Mouse (Mus musculus): Measurements from ENCODE around the gene Ptch1.

Ptch1 gene

GRCm38 (mm10) chr13:63573256-63573835 lies at the start of gene Ptch1:
Ptch1 (minus strand) TSS chr13:63573598.
- in situ Hi-C loops (cut with MboI; ENCODE audit: low pct_unique_long_range_greater_than_20kb in 1 of 2, low sequenced_read_pairs in 2 of 2, unreplicated experiment in 1 of 2): no loop called here

- in situ Hi-C loops (cut with MboI; ENCODE audit: low pct_unique_long_range_greater_than_20kb in 1 of 2, low sequenced_read_pairs in 2 of 2, unreplicated experiment in 1 of 2): no loop called here
Measured at GRCm38 (mm10) chr13:63621301-63621700, 47.9 kb upstream of the Ptch1 start.

DNA sequence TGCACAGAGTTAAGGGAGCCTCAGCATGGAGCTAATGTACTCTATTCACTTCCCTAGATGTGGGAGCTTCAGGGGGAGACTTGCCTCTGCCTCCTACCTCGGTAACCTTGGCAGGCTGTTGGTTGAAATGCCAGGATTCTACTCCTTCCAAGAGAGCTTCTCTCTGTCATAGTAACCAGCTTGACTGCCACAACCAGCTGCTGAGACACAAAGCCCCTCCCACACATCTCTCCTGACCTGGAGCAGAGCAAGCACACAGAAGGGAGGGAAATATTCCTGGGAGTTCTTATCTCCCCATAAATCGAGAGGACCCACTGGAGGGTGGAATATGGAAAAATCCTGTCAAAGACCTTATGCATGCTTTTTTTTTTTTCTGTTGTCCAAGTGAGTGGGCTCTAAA lies 39.8 kb upstream of the Ptch1 start:
- in situ Hi-C loops (cut with MboI; ENCODE audit: low pct_unique_long_range_greater_than_20kb in 1 of 2, low sequenced_read_pairs in 2 of 2, unreplicated experiment in 1 of 2): no loop called here

DNA sequence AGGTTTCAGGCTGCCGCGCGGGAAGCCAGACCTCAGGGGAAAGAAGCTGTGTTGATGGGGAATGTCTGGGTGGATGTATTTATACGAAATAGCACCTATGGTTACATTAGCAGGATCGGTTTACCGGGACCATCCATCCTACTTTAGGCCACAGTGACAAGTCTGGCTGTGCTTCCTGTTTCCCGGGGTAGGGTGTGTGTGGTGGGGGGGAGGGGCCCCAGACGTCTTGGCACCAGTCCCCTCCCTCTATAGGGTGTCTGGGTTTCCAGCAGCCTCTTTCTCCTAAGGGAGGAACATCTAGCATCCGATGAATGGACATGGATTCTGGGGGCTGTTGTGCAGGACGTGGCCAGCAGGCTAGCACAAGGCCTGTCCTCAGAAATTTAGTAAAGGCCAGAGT lies 36.3 kb upstream of the Ptch1 start:
- in situ Hi-C loops (cut with MboI; ENCODE audit: low pct_unique_long_range_greater_than_20kb in 1 of 2, low sequenced_read_pairs in 2 of 2, unreplicated experiment in 1 of 2): no loop called here

- in situ Hi-C loops (cut with MboI; ENCODE audit: low pct_unique_long_range_greater_than_20kb in 1 of 2, low sequenced_read_pairs in 2 of 2, unreplicated experiment in 1 of 2): no loop called here
Measured at GRCm38 (mm10) chr13:63597593-63597992, 24.2 kb upstream of the Ptch1 start.

- in situ Hi-C loops (cut with MboI; ENCODE audit: low pct_unique_long_range_greater_than_20kb in 1 of 2, low sequenced_read_pairs in 2 of 2, unreplicated experiment in 1 of 2): no loop called here
Measured at GRCm38 (mm10) chr13:63595869-63596268, 22.5 kb upstream of the Ptch1 start.

DNA sequence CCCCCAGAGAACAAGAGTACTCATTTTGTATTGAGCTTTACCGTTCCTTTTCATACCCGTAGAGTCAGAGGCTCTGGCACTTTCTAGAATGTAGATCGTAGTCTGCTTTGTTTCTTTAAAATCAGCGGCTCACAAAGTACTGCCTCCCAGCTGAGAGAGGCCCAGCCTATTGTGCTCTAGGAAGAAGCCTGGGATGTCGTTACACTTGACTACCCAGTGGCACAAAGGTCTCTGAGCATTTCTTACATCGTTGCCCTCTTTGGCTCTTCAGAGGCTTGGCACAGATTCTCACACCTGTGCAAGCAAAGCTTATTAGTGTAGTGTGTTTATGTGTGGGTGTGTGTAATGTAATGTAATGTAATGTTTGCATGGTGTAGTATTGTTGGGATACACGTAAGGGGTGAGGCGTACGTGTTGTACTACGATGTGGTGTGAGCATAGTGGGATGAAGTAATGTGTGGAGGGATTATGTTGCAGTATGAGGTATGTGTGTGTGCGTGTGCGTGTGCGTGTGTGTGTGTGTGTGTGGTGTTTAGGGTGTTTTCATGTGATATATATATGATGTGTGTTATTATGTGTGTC lies 20.2 kb upstream of the Ptch1 start:
- in situ Hi-C loops (cut with MboI; ENCODE audit: low pct_unique_long_range_greater_than_20kb in 1 of 2, low sequenced_read_pairs in 2 of 2, unreplicated experiment in 1 of 2): no loop called here

- in situ Hi-C loops (cut with MboI; ENCODE audit: low pct_unique_long_range_greater_than_20kb in 1 of 2, low sequenced_read_pairs in 2 of 2, unreplicated experiment in 1 of 2): no loop called here
Measured at GRCm38 (mm10) chr13:63592755-63593154, 19.4 kb upstream of the Ptch1 start.

- in situ Hi-C loops (cut with MboI; ENCODE audit: low pct_unique_long_range_greater_than_20kb in 1 of 2, low sequenced_read_pairs in 2 of 2, unreplicated experiment in 1 of 2): no loop called here
Measured at GRCm38 (mm10) chr13:63574601-63575000, 1.2 kb upstream of the Ptch1 start.

- in situ Hi-C loops (cut with MboI; ENCODE audit: low pct_unique_long_range_greater_than_20kb in 1 of 2, low sequenced_read_pairs in 2 of 2, unreplicated experiment in 1 of 2): no loop called here
Measured at GRCm38 (mm10) chr13:63572453-63573255, 744 bp downstream of the Ptch1 start.

DNA sequence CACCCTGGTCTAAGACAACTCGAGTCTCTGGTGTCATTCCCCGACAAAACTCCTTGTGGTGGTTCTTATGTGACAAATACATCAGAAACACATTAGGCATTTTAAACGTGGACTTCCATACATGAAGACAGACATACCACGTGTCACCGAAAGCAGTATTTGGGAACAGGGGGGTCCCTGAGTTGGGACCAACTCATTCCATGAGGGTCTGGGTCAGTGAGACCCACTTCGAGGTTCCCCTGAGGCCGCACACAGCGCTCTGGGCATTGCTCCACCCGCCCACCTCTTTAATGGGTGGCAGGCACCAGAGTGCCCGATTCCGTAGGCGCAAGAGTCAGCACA lies 1.3 kb downstream of the Ptch1 start:
- in situ Hi-C loops (cut with MboI; ENCODE audit: low pct_unique_long_range_greater_than_20kb in 1 of 2, low sequenced_read_pairs in 2 of 2, unreplicated experiment in 1 of 2): no loop called here

DNA sequence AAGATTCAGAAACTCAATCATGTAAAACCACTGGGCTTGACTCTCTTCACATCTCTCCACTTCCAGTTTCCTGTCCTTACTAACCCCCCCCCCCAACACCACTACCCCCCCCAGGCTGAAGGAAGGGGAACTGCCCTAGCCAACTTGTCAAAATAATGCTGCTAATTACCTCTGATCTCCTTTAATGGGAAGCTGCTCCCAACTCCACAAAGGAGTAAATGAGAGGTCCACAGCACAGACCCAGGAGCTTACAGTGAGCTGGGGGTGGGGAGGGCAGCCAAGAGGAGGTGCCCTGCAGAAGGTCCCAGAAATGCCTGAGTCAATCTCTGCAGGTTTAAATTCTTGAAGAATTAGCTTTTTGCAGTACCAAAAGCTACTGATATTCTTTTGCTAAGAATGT lies 2.9 kb downstream of the Ptch1 start:
- in situ Hi-C loops (cut with MboI; ENCODE audit: low pct_unique_long_range_greater_than_20kb in 1 of 2, low sequenced_read_pairs in 2 of 2, unreplicated experiment in 1 of 2): no loop called here

- in situ Hi-C loops (cut with MboI; ENCODE audit: low pct_unique_long_range_greater_than_20kb in 1 of 2, low sequenced_read_pairs in 2 of 2, unreplicated experiment in 1 of 2): no loop called here
Measured at GRCm38 (mm10) chr13:63569396-63569756, 4.0 kb downstream of the Ptch1 start.

DNA sequence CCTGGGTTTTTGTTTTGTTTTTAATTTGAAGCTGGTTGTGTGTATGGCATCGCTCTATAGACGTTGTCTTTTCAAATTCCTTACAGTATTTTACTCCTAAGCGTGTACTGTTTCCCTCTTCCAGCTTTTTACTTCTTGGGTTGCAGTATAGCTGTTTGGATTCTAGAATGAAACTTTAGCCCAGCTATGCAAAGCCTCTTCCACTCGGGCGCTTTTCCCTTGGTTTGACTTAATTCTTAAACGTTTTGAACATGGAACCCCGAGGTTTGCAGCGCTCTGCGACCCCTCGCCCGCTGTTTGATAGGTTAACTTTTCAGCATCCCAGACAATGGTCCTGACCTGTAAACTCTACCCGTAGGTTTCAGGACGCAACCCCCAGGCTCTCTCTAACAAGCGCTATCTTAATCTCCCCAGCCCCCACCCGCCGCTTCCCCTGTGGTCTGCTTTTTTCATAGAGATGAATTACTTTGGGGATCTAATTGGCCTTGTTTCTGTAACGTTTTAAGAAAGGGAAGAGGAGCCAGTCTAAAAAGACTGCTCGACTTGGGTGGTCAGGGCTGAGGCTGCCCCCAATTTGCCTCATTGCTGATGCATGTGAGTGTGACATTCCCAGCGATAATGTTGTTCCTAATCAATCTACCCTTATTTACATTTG lies 4.5 kb downstream of the Ptch1 start:
- in situ Hi-C loops (cut with MboI; ENCODE audit: low pct_unique_long_range_greater_than_20kb in 1 of 2, low sequenced_read_pairs in 2 of 2, unreplicated experiment in 1 of 2): no loop called here

DNA sequence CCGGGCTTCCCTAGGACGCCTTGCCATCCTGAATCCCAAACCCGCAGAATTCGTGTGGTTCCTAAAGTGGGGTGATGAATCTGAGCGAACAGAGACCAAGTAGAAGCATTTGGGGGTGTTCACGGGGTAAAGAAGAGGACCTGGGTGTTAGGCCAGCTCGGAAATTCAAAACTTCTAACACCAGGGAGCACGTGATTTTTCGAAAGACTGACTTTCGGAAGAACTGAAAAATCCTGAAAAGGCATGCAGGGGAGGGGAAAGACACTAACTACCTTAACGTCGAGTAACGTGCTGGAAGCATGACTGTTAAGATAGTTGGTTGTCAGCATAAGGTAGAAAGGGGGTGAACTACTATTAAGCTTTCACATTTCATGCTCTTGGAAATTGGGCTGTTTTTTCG lies 5.1 kb downstream of the Ptch1 start:
- in situ Hi-C loops (cut with MboI; ENCODE audit: low pct_unique_long_range_greater_than_20kb in 1 of 2, low sequenced_read_pairs in 2 of 2, unreplicated experiment in 1 of 2): no loop called here

GRCm38 (mm10) chr13:63567677-63568293 lies 5.6 kb downstream of the Ptch1 start:
- in situ Hi-C loops (cut with MboI; ENCODE audit: low pct_unique_long_range_greater_than_20kb in 1 of 2, low sequenced_read_pairs in 2 of 2, unreplicated experiment in 1 of 2): no loop called here

- in situ Hi-C loops (cut with MboI; ENCODE audit: low pct_unique_long_range_greater_than_20kb in 1 of 2, low sequenced_read_pairs in 2 of 2, unreplicated experiment in 1 of 2): no loop called here
Measured at GRCm38 (mm10) chr13:63566018-63567015, 7.1 kb downstream of the Ptch1 start.

Measured in mouse embryonic stem cell (cell line).